Mouse (Mus musculus) CD8-positive naive resting alpha-beta T cell, adult 2 months (primary cell): Measurements from ENCODE around the gene Zdhhc9.
"Not testable (repeated sequence)": the region's sequence is repeated elsewhere in the genome, so short reads cannot be mapped to it uniquely, and the experiment has no call there.

Experiments used
- DNase-seq, 2 experiments: peaks; one replicate each; pipeline ENCODE4 v3.0.0; 2022; ENCODE audit warnings: low read depth in 2 of 2, low spot score in 2 of 2

Gene Zdhhc9

GRCm38 (mm10) chrX:48208519-48209185 is at the start of gene Zdhhc9:
Zdhhc9 (minus strand) TSS chrX:48208878.
- peak; percentile 80 to 82 for DNase-seq

- no peak for DNase-seq
These were observed 48.3 kb upstream of the Zdhhc9 start for GRCm38 (mm10) chrX:48257011-48257410.

DNA sequence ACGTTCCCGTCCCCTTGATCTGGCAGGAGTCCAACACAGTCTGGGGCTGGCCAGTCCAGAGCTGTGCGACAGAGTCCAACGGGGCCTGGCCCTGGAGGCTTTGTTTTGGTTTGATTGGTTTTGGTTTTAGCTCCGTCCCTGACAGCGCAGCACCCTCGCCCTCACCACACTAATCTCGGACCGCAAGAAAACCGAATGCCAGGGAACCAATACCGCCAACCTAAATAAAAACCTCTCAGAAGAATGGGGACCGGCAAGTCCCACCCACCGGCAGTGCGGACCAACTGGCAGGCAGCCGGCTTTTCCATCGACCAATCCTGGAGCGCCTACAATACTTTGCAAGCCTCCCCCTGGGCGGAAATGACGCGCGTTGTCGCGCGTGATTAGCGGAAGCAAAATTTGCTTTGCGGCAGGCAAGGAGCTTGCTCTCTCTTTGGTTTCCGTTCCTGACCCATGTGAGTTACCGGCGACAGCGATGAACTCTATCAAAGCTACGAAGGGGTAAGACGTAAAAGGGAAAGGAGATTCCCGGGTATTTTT is 47.9 kb upstream of the Zdhhc9 start, which contains the start of gene Utp14a:
Gene Utp14a, plus strand, starts transcription at position 395 of the 540 bp plus-strand sequence.
- peak; percentile 86 to 93 for DNase-seq

- no peak for DNase-seq
These were observed 47.3 kb upstream of the Zdhhc9 start for GRCm38 (mm10) chrX:48255830-48256428.

GRCm38 (mm10) chrX:48234417-48234816 is 25.7 kb upstream of the Zdhhc9 start:
- peak in 1 of 2 experiments; percentile 32 for DNase-seq

DNA sequence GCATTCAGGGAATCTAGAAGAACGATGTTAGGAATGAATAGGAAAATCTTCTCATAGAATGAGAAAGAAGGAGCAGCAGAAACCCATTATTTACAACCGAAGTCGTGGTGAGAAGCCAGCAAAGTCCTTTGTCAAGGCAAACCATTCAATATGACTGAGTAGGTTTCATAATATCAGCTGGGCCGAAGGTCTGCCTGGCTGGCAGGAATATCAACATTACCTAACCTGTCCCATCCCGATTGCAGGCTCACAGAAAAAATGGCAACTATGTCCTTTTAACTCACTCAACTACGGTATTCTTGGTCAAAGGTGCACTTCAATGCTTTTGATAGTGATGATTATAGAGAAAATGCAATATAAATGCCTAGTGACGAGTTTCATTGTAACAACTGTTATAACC is 17.5 kb upstream of the Zdhhc9 start:
- no peak for DNase-seq

- no peak for DNase-seq
These were observed 14.0 kb upstream of the Zdhhc9 start for GRCm38 (mm10) chrX:48222706-48223105.

DNA sequence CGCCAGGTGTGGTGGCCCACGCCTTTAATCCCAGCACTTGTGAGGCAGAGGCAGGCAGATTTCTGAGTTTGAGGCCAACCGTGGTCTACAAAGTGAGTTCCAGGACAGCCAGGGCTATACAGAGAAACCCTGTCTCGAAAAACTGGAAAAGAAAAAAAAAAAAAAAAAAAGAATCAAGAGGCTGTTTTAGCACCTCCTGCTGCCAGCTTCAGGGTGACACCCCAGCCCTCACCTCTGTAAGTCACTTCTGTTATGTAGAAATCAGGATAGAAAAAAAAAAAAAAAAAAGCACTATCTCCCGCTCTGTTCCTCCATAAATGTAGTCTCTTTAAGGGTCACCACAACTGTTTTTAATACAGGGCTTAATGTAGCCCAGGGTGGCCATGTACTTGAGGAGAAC is 10.8 kb upstream of the Zdhhc9 start:
- DNase-seq: no peak

- DNase-seq: not testable (repeated sequence)
These were observed 1.1 kb upstream of the Zdhhc9 start for GRCm38 (mm10) chrX:48209746-48210145.

- peak in 1 of 2 experiments; percentile 8 for DNase-seq
These were observed 754 bp downstream of the Zdhhc9 start for GRCm38 (mm10) chrX:48207761-48208487.

DNA sequence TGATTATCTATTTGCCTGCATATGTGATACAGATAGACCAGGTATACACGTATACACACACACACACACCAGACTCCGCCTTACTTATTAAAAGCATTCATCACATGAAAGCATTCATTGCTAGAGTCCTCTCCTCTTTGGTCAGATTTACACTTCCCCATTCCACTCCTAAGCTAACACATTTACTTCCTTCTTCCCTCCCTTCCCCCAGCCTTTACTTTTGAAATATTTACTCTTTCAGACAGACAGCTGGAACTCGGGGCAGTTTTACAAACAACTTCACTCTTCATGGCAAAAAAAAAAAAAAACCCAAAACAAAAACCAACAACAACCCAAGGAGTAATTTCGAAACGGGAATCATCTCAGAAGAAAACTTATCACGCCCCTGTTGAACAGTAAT is 4.2 kb downstream of the Zdhhc9 start:
- DNase-seq: no peak

DNA sequence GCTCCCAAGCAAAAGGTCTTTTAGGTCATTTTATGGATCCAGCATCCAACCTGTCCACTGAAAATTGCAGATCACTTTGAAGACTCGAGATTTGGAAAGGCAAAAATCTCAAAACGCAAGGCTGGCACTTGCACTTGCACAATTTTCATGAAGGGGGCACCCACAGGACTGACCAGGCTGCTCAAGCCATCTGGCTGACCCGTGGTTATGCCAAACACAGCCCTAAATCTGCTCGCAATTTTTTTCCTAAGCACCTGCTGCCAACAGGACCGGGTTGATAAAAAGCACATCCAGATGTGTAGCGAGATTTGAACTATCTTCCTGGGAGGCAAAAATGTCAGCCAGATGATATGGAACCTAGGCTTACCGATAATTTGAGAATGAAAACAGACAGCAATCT is 4.9 kb downstream of the Zdhhc9 start:
- no peak for DNase-seq

DNA sequence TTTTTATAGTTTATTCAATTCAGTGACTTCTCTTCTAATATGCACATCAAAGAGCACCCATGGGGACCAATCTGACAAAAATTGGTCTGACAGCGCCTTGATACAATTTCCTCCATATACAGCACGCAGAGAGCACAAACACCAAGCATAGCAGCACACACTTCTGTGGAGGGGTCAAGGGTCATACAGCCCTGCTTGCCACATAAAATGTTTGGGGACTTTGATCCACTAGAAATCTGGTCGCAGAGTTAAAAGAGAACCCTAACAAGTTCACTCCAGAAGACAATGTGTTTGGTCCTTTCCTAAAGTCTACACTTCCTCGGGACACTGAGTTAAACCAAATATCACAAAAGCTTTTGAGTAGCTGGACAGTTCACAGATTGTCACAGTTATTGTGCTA is 5.7 kb downstream of the Zdhhc9 start:
- no peak for DNase-seq

DNA sequence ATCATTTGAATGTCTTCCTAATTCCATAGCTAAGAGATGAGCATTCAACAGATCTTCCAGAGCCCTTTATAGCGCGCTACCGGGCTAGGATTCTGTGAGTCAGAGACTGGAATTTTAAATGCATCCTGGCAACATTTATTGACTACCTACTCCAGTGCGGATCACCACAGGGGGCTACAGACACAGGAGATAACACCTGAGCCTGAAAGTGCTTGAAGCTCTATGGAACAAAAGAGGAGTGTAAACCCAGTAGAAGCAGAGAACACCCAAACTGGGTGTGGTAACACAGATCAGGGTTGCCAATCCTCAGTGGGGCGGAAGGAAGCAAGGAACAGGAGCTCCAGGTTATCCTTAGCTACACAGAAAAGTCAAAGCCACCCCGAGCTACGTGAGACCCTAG is 6.2 kb downstream of the Zdhhc9 start:
- DNase-seq: no peak

DNA sequence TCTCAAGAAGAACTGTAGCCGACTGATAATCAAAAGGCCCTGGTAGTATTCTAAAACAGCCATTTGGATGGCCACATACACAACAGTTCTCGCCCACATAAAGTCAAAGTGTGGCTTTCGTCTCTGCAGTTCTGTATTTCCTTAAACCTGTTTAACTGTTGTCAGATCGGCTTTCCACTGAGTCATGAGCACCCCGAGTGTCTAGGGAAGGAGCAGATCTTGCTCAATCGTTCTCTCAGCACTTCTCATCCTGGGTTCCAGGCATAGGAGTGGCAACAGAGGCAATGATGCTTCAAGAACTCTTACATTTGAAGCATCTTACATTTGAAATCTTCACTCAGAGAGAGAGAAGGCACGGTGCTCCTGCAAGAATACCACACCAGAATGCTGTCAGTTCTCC is 6.7 kb downstream of the Zdhhc9 start:
- DNase-seq: no peak

- DNase-seq: no peak
These were observed 8.0 kb downstream of the Zdhhc9 start for GRCm38 (mm10) chrX:48200699-48201098.

DNA sequence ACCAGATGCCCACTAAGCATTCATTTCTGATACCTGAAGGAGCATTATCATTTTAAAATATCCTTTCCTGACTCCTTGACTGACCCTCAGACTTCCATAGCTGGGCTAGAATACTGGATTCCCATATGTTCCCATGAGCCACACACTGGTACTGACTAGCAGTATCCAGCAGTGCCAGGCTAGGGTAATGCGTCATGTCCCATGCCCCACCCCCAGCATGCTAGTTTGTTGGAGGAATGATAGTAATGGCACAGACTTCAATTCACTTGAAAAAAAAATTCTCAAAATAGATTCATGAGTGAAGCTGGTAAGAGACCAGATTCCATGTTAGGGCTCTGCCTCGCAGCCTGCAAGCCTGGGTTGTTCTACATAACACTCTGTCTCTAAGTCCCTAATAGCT is 9.7 kb downstream of the Zdhhc9 start:
- DNase-seq: no peak

GRCm38 (mm10) chrX:48197856-48198255 is 10.8 kb downstream of the Zdhhc9 start:
- no peak for DNase-seq

- DNase-seq: no peak
These were observed 15.2 kb downstream of the Zdhhc9 start for GRCm38 (mm10) chrX:48193235-48194152.

DNA sequence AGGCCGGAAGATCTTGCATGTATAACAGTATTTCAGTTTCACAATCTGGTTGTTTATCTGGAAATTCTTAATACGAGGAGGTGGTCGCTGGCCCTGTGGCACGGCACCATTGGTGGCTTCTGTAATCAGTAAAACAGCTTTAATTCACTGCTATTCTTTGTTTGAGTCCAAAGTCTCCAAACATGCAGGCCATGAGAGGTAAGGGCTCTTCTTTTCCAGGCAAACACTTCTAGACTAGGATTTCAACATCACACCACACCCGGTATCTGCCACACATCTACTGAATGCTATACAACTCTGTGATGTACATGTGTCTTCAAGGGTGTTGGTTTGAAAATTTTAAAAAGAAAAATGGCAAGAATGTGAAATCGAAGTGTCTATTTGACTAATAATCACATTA is 17.4 kb downstream of the Zdhhc9 start:
- DNase-seq: no peak

DNA sequence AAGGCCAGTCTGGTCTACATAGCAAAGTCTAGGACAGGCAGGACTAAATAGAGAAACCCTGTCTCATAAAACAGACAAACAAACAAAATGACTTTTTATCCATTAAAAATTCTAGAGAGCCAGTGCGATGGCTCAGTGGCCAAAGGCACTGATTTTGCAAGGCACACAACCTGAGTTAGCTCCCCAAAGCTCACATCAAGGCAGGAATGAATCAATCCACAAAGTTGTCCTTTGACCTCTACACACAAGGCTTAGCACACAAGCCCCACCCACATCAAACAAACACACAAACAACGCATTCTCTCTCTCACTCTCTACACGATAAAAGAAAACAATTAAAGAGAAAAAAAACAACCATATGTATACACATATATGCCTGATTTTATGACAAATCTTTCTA is 24.0 kb downstream of the Zdhhc9 start:
- no peak for DNase-seq
